Mouse (Mus musculus) intestine, embryonic 15.5 days (tissue): ENCODE results near the gene Spats2l. TPM values are rescaled to one million over a fixed set of nuclear protein-coding genes. Genes with fewer than 3 reads are reported as not detected.
A peak's percentile ranks its signal among the peaks of the same experiment; 100 is the strongest.

ENCODE experiments used
- ATAC-seq: fragments of 200-750 bp; cut with Nextera tagmentation; 2 replicates; pipeline ENCODE4 v1.8.0; 2017; ENCODE audit warnings: moderate TSS enrichment, moderate library complexity
- H3K27ac ChIP-seq: fragments of 300-500 bp; sonication (generic); 2 replicates; pipeline ENCODE4 v1.5.1; 2015; ENCODE audit warnings: mild to moderate bottlenecking, inconsistent platforms
- H3K27me3 ChIP-seq: fragments of 300-500 bp; sonication (generic); replicated peaks from 2 replicates; pipeline ENCODE4 v1.6.1; 2015; ENCODE audit warnings: inconsistent platforms
- H3K36me3 ChIP-seq: fragments of 300-500 bp; sonication (generic); 2 replicates; pipeline ENCODE4 v1.6.1; 2015; ENCODE audit warnings: inconsistent platforms
- H3K4me1 ChIP-seq: fragments of 300-500 bp; sonication (generic); replicated peaks from 2 replicates; pipeline ENCODE4 v1.6.1; 2015; ENCODE audit warnings: inconsistent platforms
- H3K4me2 ChIP-seq: fragments of 300-500 bp; sonication (generic); replicated peaks from 2 replicates; pipeline ENCODE4 v1.6.1; 2015; ENCODE audit warnings: mild to moderate bottlenecking, inconsistent platforms
- H3K4me3 ChIP-seq: fragments of 300-500 bp; sonication (generic); replicated peaks from 2 replicates; pipeline ENCODE4 v1.5.1; 2015; ENCODE audit warnings: inconsistent platforms
- H3K9ac ChIP-seq: fragments of 300-500 bp; sonication (generic); 2 replicates; pipeline ENCODE4 v1.6.1; 2015; ENCODE audit warnings: inconsistent platforms
- H3K9me3 ChIP-seq: fragments of 300-500 bp; sonication (generic); 2 replicates; pipeline ENCODE4 v1.6.1; 2016; ENCODE audit warnings: inconsistent platforms
- WGBS: fragments of 180-500 bp; shearing (Covaris S2); methylation state at CpG from one replicate; pipeline ENCODE4 v1.1.7; 2015; 5-methylcytosine and 5-hydroxymethylcytosine counted together
- polyA plus RNA-seq: library from polyadenylated mRNA; unstranded; fragments of >200 nt; fragmentation: Nextera tagmentation; extraction: Ambion mirVana; gene quantifications from 2 replicates; pipeline ENCODE4 v1.2.1, GENCODE M21; 2015

Gene Spats2l
- polyA plus RNA-seq, 1 experiment from 2014 or later: 70.9 TPM

DNA sequence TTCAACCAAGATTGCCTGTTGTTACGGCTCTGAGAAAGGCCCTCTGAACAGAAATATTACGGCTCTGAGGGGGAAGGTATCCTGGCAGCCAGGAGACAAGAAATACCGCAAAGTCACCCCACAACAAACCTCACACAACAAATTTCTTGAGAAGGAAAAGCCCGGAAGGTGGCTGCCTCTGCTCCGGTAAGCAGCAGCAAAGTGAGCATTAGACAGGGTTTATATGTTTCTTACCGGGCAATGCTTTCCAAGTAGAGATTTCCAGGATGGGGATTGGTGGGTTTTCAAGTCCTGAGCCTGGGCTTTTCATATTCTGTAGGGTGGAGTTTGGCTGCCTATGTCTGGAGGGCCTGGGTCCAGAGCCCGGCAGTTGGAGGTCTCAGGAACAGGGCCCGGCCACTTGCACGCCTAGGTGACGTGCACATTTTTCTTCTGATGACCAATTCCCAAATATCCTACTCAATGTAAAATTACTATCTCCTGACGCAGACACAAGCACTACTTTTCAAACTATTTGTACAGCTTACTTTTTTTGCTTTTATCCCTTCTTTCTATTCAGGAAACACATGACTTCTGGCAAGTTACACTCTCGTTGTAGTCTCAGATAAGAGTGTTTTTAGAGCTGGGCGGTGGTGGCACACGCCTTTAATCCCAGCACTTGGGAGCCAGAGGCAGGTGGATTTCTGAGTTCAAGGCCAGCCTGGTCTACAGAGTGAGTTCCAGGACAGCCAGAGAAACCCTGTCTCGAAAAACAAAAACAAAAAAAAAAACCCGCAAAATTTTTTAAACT, 179.8 kb downstream of the Spats2l start:
- no peak overlapping the region for H3K4me3 ChIP-seq
- no peak overlapping the region for H3K9ac ChIP-seq
- no peaks in the 10 kb centered on the region for H3K9me3 ChIP-seq
- H3K27ac ChIP-seq: no peak overlapping the region
- H3K27me3 ChIP-seq: no peaks in the 10 kb centered on the region
- H3K4me2 ChIP-seq: no peak overlapping the region
- ATAC-seq: no peak
- 0 out of 2 replicates have a peak, but pooled peaks cover 3% of the 10 kb centered on the region for H3K36me3 ChIP-seq
- no peaks in the 10 kb centered on the region for H3K4me1 ChIP-seq
- WGBS: 84% methylated on average over 16 of the region's 16 CpGs

DNA sequence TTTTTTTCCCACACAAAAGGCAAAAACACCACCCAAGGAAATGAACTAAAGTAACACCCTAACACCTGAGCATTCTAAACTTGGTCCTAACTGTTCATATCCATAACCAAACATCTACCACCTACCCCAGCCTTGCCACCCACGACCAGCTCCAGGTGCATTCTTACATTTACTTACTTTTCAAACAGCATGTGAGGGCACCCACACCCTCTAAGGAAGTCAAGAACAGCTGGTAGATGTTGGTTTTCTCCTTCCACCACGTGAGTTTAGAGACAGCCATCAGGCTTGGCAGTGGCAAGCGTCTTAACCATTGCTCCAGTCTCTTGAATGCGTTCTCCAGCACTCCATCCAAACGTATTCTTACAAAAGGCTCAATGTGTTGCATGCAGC, 180.4 kb downstream of the Spats2l start:
- Histone ChIP-seq H3K27ac (no peak overlapping the region), H3K9me3 (no peaks in the 10 kb centered on the region), H3K4me1 (no peaks in the 10 kb centered on the region), H3K27me3 (no peaks in the 10 kb centered on the region), H3K4me3 (no peak overlapping the region), H3K36me3 (0 out of 2 replicates have a peak, but pooled peaks cover 4% of the 10 kb centered on the region), H3K9ac (no peak overlapping the region), H3K4me2 (no peak overlapping the region)
- ATAC-seq: no peak
- 87% methylated on average over 5 of the region's 5 CpGs for WGBS

DNA sequence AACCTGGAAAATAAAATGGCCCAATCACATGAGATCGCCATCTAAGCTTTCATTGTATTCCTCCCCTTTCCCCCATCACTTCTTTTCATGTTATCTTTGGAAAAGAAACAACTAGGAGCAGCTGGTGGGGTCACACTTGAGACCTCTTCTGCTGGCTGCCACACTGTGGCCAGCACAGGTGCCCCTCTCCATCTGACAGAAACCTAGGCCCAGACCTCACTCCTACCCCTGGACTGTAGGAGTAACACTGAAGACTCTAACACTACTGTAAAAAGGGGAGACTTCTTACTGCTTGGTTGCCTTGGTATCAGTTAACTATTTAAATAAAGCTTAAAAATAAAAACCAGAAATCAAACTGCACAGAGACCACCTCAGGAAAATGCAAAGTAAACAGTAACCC, 181.8 kb downstream of the Spats2l start:
- H3K9me3 ChIP-seq: no peaks in the 10 kb centered on the region
- ATAC-seq: no peak
- H3K27me3 ChIP-seq: no peaks in the 10 kb centered on the region
- H3K9ac ChIP-seq: no peak overlapping the region
- no peak overlapping the region for H3K27ac ChIP-seq
- no peak overlapping the region for H3K4me2 ChIP-seq
- 97% methylated on average over 1 of the region's 1 CpGs for WGBS
- 0 out of 2 replicates have a peak, but pooled peaks cover 8% of the 10 kb centered on the region for H3K36me3 ChIP-seq
- H3K4me1 ChIP-seq: no peaks in the 10 kb centered on the region
- H3K4me3 ChIP-seq: no peak overlapping the region

DNA sequence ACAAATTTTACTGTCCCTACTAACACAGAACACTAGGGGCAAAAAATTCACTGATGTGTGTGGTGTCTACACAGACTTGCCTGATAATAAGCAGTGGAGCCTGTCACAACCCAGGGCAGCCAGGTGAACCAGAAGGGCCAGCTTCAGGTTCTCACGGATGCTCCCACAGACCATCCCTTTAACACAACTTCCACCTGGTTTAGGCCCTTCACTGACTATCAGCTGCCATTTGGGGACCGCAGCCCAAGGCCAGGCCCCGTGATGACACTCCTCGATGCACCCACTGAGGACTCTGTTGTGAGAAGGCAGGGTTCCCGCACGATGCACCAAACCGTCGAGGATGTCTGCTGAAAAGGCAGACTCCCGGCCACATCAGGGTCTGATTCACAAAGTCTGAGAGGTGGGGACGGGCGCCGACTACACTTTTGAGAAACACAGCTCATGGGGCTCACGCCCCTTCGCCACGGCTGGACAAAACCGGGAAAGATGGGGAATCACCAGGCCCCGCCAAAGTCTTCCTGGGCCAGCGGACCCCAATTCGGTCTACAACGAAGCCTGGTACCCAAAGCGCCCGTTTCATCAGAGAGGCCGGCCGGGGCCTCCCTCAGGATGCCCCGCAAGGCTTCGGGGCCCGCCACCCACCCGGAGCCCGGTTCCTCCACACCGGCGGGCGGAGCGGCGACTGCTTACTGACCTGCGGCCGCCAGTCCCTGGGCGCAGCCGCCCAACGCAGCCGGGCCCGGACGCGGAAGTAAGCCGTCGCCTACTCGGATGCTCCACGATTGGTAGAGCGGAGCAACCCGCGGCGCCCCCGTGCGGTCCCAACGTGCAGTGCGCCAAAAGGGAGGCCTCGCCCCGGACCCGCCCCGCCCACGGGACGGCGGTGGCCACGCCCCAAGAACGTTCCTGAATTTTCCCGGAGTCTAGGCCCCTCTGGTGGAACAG, 195.6 kb downstream of the Spats2l start:
- Histone ChIP-seq H3K36me3 (peaks cover 3% of the 10 kb centered on the region; the same call in 1 of the 2 replicates), H3K27me3 (no peaks in the 10 kb centered on the region), H3K4me2 (peak overlapping the region; percentile 75), H3K9ac (peak overlapping the region; percentile 90), H3K27ac (peak overlapping the region; percentile 71), H3K4me3 (peak overlapping the region; percentile 83), H3K4me1 (0 out of 2 replicates have a peak, but pooled peaks cover 3% of the 10 kb centered on the region), H3K9me3 (no peaks in the 10 kb centered on the region)
- ATAC-seq: peak; percentile 98
- under 1% methylated on average over 65 of the region's 65 CpGs for WGBS

DNA sequence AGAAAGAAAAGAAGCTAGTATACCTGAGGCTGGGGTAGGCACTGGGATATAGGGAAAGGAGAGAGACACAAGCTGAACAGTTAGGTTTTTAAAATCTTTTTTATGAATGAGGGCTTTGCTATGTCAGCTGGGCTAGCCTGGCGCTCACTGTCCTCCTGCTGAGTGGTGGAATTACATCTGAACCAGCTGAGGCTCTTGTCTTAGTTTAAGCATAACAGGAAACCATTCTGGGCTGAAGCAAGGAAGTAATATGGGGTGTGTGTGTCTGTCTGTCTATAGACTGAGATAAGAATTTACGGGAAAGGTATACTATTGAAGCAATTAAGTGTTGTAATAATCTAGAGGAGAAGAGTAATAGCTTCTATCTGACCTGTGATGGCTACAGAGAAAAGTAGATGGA, 197.6 kb downstream of the Spats2l start:
- Histone ChIP-seq H3K4me1 (0 out of 2 replicates have a peak, but pooled peaks cover 3% of the 10 kb centered on the region), H3K4me2 (no peak overlapping the region), H3K4me3 (no peak overlapping the region), H3K9ac (no peak overlapping the region), H3K27me3 (no peaks in the 10 kb centered on the region), H3K36me3 (no peaks in the 10 kb centered on the region), H3K9me3 (no peaks in the 10 kb centered on the region), H3K27ac (no peak overlapping the region)
- 83% methylated on average over 2 of the region's 2 CpGs for WGBS
- no peak for ATAC-seq

DNA sequence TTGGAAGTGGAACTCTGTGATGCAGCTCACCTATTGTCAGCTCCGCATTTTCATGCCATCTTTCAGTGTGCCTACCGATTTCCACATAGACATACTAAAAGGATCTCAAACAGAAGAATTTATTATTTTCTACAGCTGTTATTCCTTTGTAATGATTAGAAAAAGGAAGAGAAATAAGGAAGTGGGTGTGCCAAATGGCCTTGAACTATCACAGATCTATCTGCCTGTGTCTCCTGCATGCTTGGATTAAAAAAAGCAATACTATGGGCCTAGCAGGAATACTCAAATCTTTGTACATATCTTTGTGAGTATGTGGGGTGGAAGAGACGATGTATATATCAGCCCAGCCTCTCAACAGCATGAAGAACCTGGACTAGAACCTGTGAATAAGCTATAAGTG, 202.9 kb downstream of the Spats2l start:
- WGBS: 90% methylated on average over 3 of the region's 3 CpGs
- H3K4me1 ChIP-seq: no peaks in the 10 kb centered on the region
- H3K27ac ChIP-seq: no peak overlapping the region
- no peaks in the 10 kb centered on the region for H3K27me3 ChIP-seq
- no peak overlapping the region for H3K4me2 ChIP-seq
- no peaks in the 10 kb centered on the region for H3K36me3 ChIP-seq
- no peak overlapping the region for H3K9ac ChIP-seq
- ATAC-seq: no peak
- no peaks in the 10 kb centered on the region for H3K9me3 ChIP-seq
- no peak overlapping the region for H3K4me3 ChIP-seq

DNA sequence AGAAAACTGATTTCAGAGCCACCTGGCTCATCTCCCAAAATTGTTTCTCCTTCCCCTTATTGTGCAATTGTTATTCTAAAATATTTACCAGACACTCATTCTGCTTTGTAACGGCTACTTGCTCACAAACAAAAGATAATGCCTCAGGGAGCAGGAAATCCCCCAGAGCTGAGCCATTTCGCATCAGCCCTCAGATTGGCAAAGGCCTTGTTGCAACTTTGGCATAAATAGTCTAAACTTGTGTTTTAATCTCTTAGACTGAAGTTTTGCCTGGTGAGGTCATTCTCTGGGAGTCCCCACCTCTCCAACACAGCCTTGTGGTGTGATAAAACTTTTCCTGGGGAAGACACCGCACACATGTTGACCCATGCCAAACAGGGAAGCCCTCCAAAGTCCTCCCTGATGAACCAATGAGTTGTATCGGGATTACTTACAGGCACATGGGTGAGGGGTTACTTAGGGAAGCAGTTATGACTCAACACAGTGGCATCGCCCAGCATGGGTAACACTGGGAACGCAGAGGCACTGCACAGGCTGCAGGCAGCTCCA, 215.2 kb downstream of the Spats2l start:
- no peaks in the 10 kb centered on the region for H3K27me3 ChIP-seq
- H3K4me1 ChIP-seq: no peaks in the 10 kb centered on the region
- H3K9me3 ChIP-seq: no peaks in the 10 kb centered on the region
- no peak for ATAC-seq
- 69% methylated on average over 6 of the region's 6 CpGs for WGBS
- H3K4me2 ChIP-seq: no peak overlapping the region
- no peak overlapping the region for H3K27ac ChIP-seq
- H3K4me3 ChIP-seq: no peak overlapping the region
- no peak overlapping the region for H3K9ac ChIP-seq
- H3K36me3 ChIP-seq: no peaks in the 10 kb centered on the region

DNA sequence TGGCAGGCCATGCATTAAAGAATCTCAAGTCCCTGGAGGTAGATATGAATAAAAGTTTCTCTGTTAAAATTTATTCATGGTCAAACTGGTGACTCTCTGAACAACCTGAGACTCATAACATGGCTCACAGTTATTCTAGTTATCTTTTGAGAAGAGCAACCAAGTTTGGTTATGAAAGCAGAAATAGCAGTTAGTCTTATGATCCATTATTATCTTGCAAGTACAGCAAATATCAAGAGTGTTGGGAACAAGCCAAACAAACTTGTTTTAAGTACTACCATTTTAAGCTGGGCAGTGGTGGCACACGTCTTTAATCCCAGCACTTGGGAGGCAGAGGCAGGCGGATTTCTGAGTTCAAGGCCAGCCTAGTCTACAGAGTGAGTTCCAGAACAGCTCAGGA, 217.3 kb downstream of the Spats2l start:
- H3K9me3 ChIP-seq: no peaks in the 10 kb centered on the region
- 86% methylated on average over 2 of the region's 2 CpGs for WGBS
- no peak overlapping the region for H3K4me2 ChIP-seq
- no peak overlapping the region for H3K27ac ChIP-seq
- ATAC-seq: no peak
- no peaks in the 10 kb centered on the region for H3K27me3 ChIP-seq
- no peak overlapping the region for H3K9ac ChIP-seq
- no peaks in the 10 kb centered on the region for H3K36me3 ChIP-seq
- H3K4me1 ChIP-seq: no peaks in the 10 kb centered on the region; the same call in 1 of the 2 replicates
- no peak overlapping the region for H3K4me3 ChIP-seq

DNA sequence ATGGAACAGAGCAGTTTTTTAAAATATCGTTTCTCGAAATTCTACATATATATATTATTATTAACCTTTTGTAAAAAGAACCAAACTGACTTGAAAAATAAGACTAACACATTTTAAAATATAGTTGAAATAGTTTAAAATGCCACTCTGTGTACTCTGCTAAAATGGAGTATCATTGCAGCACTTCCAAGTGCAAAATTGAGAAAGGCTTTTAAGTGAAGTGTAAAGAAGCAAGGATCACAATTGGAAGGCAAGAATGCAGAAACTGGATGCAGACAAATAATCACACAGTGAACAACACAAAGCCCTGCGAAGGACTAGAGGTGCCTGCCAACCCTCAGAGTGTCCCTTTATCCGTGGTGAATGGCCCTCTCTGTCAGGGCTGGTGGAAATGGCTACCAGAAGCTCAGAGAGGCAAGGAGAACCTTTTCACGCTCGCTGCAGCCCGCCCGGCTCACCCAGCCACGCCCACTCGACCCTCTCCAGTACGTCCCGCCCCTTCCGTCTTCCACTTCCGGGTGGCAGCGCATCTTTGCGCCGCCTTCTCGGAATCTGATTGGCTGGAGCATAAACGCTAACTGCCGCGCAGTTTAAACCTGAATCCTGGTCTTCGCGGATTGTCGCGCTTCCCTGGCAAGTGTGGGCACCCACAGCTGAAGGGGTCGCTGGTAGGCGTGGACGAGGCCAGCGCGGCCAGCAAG, 221.6 kb downstream of the Spats2l start, which contains the start of gene Sgo2a:
Sgo2a (plus strand) TSS at position 540 of the 701 bp plus-strand sequence.
- 6% methylated on average over 30 of the region's 30 CpGs for WGBS
- Histone ChIP-seq H3K9ac (peak within 1 kb of the TSS; percentile 82), H3K36me3 (no peaks in the 10 kb centered on the region), H3K4me3 (peak within 1 kb of the TSS; percentile 90), H3K27ac (peak within 1 kb of the TSS; percentile 73), H3K27me3 (no peaks in the 10 kb centered on the region), H3K4me1 (peaks cover 12% of the 10 kb centered on the region; the same call in 1 of the 2 replicates), H3K4me2 (peak within 1 kb of the TSS; percentile 74), H3K9me3 (no peaks in the 10 kb centered on the region)
- peak; percentile 99 for ATAC-seq

DNA sequence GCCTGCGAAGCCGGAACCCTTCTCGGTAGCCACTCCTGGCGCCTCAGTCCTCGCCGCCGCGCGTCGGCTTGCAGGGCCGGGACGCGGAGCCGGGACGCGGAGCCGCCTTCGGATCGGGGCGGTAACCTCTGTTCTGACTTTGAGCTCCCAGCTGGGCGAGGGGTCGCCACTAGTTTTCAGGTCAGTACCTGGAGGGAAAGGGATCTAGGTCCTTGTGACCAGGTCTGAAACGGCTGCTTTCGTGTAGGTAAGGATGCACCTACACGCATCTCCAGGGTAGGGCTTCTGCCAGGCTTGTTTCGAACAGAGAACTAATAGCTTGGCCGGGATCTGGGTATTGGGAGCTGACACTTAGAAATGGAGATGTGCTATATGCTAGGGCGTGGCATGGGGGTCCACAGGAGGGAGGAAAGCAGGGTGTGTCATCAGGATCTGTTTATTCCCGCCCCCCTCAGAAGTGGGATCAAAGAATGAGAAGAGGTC, 222.2 kb downstream of the Spats2l start:
- WGBS: under 1% methylated on average over 29 of the region's 29 CpGs
- peak overlapping the region; percentile 73 for H3K27ac ChIP-seq

More for the DNA sequence above, 222.2 kb downstream of the Spats2l start:
- 0 out of 2 replicates have a peak, but pooled peaks cover 4% of the 10 kb centered on the region for H3K36me3 ChIP-seq
- ATAC-seq: peak; percentile 86; the same call in 1 of the 2 replicates
- H3K4me1 ChIP-seq: peaks cover 12% of the 10 kb centered on the region; the same call in 1 of the 2 replicates
- H3K27me3 ChIP-seq: no peaks in the 10 kb centered on the region
- peak overlapping the region; percentile 90 for H3K4me3 ChIP-seq
- H3K9me3 ChIP-seq: no peaks in the 10 kb centered on the region
- peak overlapping the region; percentile 74 for H3K4me2 ChIP-seq
- peak overlapping the region; percentile 82 for H3K9ac ChIP-seq
